Mouse (Mus musculus) MEL (cell line): ENCODE data around the gene Slc22a20. TPM values are rescaled to one million over a fixed set of nuclear protein-coding genes. Genes with fewer than 3 reads are reported as not detected.

ENCODE experiments used
- DNase-seq: peaks from one replicate; pipeline ENCODE4 v3.0.0; 2011; ENCODE audit warnings: low read depth, low spot score
- H3K27ac ChIP-seq: 2 replicates; pipeline ENCODE4 v1.5.1; 2012; ENCODE audit warnings: low read depth, mild to moderate bottlenecking, control low read depth, low read length, moderate library complexity; ENCODE audit not compliant: control insufficient read depth
- H3K27me3 ChIP-seq, 2 experiments: fragments of 150-350 bp in 1 of 2; sonication (generic) in 1 of 2; 2 replicates each; pipeline ENCODE4 v1.6.1; 2012; ENCODE audit warnings: low read length in 2 of 2, mild to moderate bottlenecking in 2 of 2, improper control_type of control experiment in 1 of 2, moderate library complexity in 1 of 2; ENCODE audit not compliant: insufficient read depth in 2 of 2, control insufficient read depth in 1 of 2
- H3K36me3 ChIP-seq, 2 experiments: 2 replicates each; pipeline ENCODE4 v1.6.1; 2012 to 2014; ENCODE audit warnings: low read length in 2 of 2, improper control_type of control experiment in 1 of 2, inconsistent platforms in 1 of 2, mild to moderate bottlenecking in 1 of 2; ENCODE audit not compliant: insufficient read depth in 2 of 2, control insufficient read depth in 1 of 2
- H3K4me1 ChIP-seq, 2 experiments: fragments of 150-350 bp in 1 of 2; sonication (generic) in 1 of 2; 2 replicates each; pipeline ENCODE4 v1.6.1; 2012; ENCODE audit warnings: low read length in 2 of 2, improper control_type of control experiment in 1 of 2, mild to moderate bottlenecking in 1 of 2; ENCODE audit not compliant: insufficient read depth in 2 of 2, control insufficient read depth in 1 of 2
- H3K4me3 ChIP-seq, 2 experiments: fragments of 150-350 bp in 1 of 2; sonication (generic) in 1 of 2; 2 replicates each; pipeline ENCODE4 v1.5.1; 2012; ENCODE audit warnings: low read depth in 2 of 2, low read length in 2 of 2, mild to moderate bottlenecking in 2 of 2, moderate library complexity in 2 of 2, control low read depth in 1 of 2, improper control_type of control experiment in 1 of 2; ENCODE audit not compliant: control insufficient read depth in 1 of 2, insufficient read depth in 1 of 2
- H3K79me2 ChIP-seq: 2 replicates; pipeline ENCODE4 v1.6.1; 2012; ENCODE audit warnings: mild to moderate bottlenecking, low read length, moderate library complexity; ENCODE audit not compliant: control insufficient read depth, poor library complexity, insufficient read depth
- H3K9ac ChIP-seq: 2 replicates; pipeline ENCODE4 v1.6.1; 2012; ENCODE audit warnings: low read depth, mild to moderate bottlenecking, control low read depth, low read length, moderate library complexity; ENCODE audit not compliant: control insufficient read depth, poor library complexity, severe bottlenecking
- H3K9me3 ChIP-seq: fragments of 150-350 bp; sonication (generic); replicated peaks from 2 replicates; pipeline ENCODE4 v1.6.1; 2012; ENCODE audit warnings: mild to moderate bottlenecking, low read length, improper control_type of control experiment, moderate library complexity; ENCODE audit not compliant: insufficient read depth
- CHD1 ChIP-seq: IDR thresholded peaks from 2 replicates; pipeline ENCODE4 v1.6.1; 2012; ENCODE audit warnings: low read depth, mild to moderate bottlenecking, inconsistent platforms, low read length, improper control_type of control experiment
- CHD2 ChIP-seq: IDR thresholded peaks from 2 replicates; pipeline ENCODE4 v1.6.1; 2011; ENCODE audit warnings: low read length, improper control_type of control experiment
- E2F4 ChIP-seq: IDR thresholded peaks from 2 replicates; pipeline ENCODE4 v1.6.1; 2011; ENCODE audit warnings: low read depth, low read length, improper control_type of control experiment, borderline replicate concordance
- ELF1 ChIP-seq: IDR thresholded peaks from 2 replicates; pipeline ENCODE4 v1.6.1; 2014; ENCODE audit warnings: low read depth, mild to moderate bottlenecking, inconsistent platforms, low read length, improper control_type of control experiment, moderate library complexity
- EP300 ChIP-seq, 2 experiments: IDR thresholded peaks; 2 replicates each; pipeline ENCODE4 v1.6.1; 2011; ENCODE audit warnings: improper control_type of control experiment in 2 of 2, low read length in 2 of 2, low read depth in 1 of 2, mild to moderate bottlenecking in 1 of 2
- GABPA ChIP-seq: IDR thresholded peaks from 2 replicates; pipeline ENCODE4 v1.6.1; 2012; ENCODE audit warnings: low read depth, mild to moderate bottlenecking, inconsistent platforms, low read length, improper control_type of control experiment, moderate library complexity
- HCFC1 ChIP-seq: IDR thresholded peaks from 2 replicates; pipeline ENCODE4 v1.6.1; 2012; ENCODE audit warnings: low read depth, mild to moderate bottlenecking, inconsistent platforms, low read length, improper control_type of control experiment, moderate library complexity
- KAT2A ChIP-seq: conservative IDR thresholded peaks from 2 replicates; pipeline ENCODE4 v1.6.1; 2012; ENCODE audit warnings: low read depth, low read length, improper control_type of control experiment, inconsistent platforms
- MAX ChIP-seq: IDR thresholded peaks from 2 replicates; pipeline ENCODE4 v1.6.1; 2011; ENCODE audit warnings: low read length, improper control_type of control experiment
- MAZ ChIP-seq: IDR thresholded peaks from 2 replicates; pipeline ENCODE4 v1.6.1; 2012; ENCODE audit warnings: low read depth, mild to moderate bottlenecking, inconsistent platforms, low read length, improper control_type of control experiment
- NRF1 ChIP-seq: IDR thresholded peaks from 2 replicates; pipeline ENCODE4 v1.6.1; 2014; ENCODE audit warnings: low read depth, mild to moderate bottlenecking, inconsistent platforms, low read length, improper control_type of control experiment, moderate library complexity; ENCODE audit not compliant: poor library complexity, insufficient read depth, severe bottlenecking
- POLR2AphosphoS2 ChIP-seq: IDR thresholded peaks from 2 replicates; pipeline ENCODE4 v1.6.1; 2011; ENCODE audit warnings: low read length, improper control_type of control experiment
- RCOR1 ChIP-seq: IDR thresholded peaks from 2 replicates; pipeline ENCODE4 v1.6.1; 2012; ENCODE audit warnings: low read depth, mild to moderate bottlenecking, inconsistent platforms, low read length, improper control_type of control experiment
- SIN3A ChIP-seq: IDR thresholded peaks from 2 replicates; pipeline ENCODE4 v1.6.1; 2012; ENCODE audit warnings: low read length, improper control_type of control experiment, inconsistent platforms
- SMC3 ChIP-seq: IDR thresholded peaks from 2 replicates; pipeline ENCODE4 v1.6.1; 2011; ENCODE audit warnings: low read depth, low read length, improper control_type of control experiment
- TBP ChIP-seq: IDR thresholded peaks from 2 replicates; pipeline ENCODE4 v1.8.0; 2011; ENCODE audit warnings: low read depth, low read length, improper control_type of control experiment
- TCF12 ChIP-seq: IDR thresholded peaks from 2 replicates; pipeline ENCODE4 v1.6.1; 2014; ENCODE audit warnings: low read depth, mild to moderate bottlenecking, inconsistent platforms, low read length, improper control_type of control experiment, moderate library complexity
- UBTF ChIP-seq: IDR thresholded peaks from 2 replicates; pipeline ENCODE4 v1.6.1; 2012; ENCODE audit warnings: low read depth, mild to moderate bottlenecking, inconsistent platforms, low read length, improper control_type of control experiment, moderate library complexity, borderline replicate concordance; ENCODE audit not compliant: insufficient read depth
- USF2 ChIP-seq, 2 experiments: IDR thresholded peaks; 2 replicates each; pipeline ENCODE4 v1.6.1; 2011 to 2012; ENCODE audit warnings: improper control_type of control experiment in 2 of 2, low read length in 2 of 2, borderline replicate concordance in 1 of 2, inconsistent platforms in 1 of 2, low read depth in 1 of 2, mild to moderate bottlenecking in 1 of 2; ENCODE audit not compliant: insufficient read depth in 1 of 2
- ZKSCAN1 ChIP-seq: IDR thresholded peaks from 2 replicates; pipeline ENCODE4 v1.6.1; 2012; ENCODE audit warnings: low read depth, mild to moderate bottlenecking, inconsistent platforms, low read length, improper control_type of control experiment, moderate library complexity
- ZMIZ1 ChIP-seq: IDR thresholded peaks from 2 replicates; pipeline ENCODE4 v1.6.1; 2012; ENCODE audit warnings: low read depth, mild to moderate bottlenecking, inconsistent platforms, low read length, improper control_type of control experiment, moderate library complexity
- polyA plus RNA-seq, 2 experiments: library from polyadenylated mRNA; stranded (reverse) in 1 of 2; unstranded in 1 of 2; fragments of >175 nt in 1 of 2; fragments of >200 nt in 1 of 2; gene quantifications; 2 replicates each; pipeline versions ENCODE4 v1.2.1 to v1.2.4; 2012; ENCODE audit warnings: low replicate concordance in 2 of 2, low read depth in 1 of 2; ENCODE audit not compliant: insufficient read length in 2 of 2, insufficient read depth in 1 of 2, missing spikeins in 1 of 2
- total RNA-seq: library from RNA; depleted of rRNA; stranded (reverse); fragments of 300-350 nt; gene quantifications from 2 replicates; pipeline ENCODE4 v1.2.3, GENCODE M21; 2012

The Slc22a20 gene
- total and polyA plus RNA-seq, 3 experiments = not detected

- Histone ChIP-seq H3K27me3 (no peaks in the 10 kb centered on the region), H3K4me1 (no peaks in the 10 kb centered on the region), H3K9me3 (no peaks in the 10 kb centered on the region), H3K4me3 (no peak overlapping the region), H3K27ac (no peak overlapping the region), H3K9ac (no peak overlapping the region), H3K79me2 (no peaks in the 10 kb centered on the region), H3K36me3 (no peaks in the 10 kb centered on the region; a peak in 1 of 4 replicates)
- no peak for DNase-seq
- TF ChIP-seq KAT2A = no peak
- no peak for TF ChIP-seq UBTF
- no peak for TF ChIP-seq CHD1
- TF ChIP-seq RCOR1 = no peak
- TF ChIP-seq ZMIZ1 = no peak
- no peak for TF ChIP-seq SMC3
- no peak for TF ChIP-seq EP300 (IDR thresholded peaks at IDR 0.05; ENCODE audit: low read depth in 1 of 2, low read length in 2 of 2)
- no peak for TF ChIP-seq NRF1
- TF ChIP-seq MAZ = no peak
- no peak for TF ChIP-seq MAX
- TF ChIP-seq GABPA = no peak
- TF ChIP-seq POLR2AphosphoS2 = no peak
Observed at GRCm38 (mm10) chr19:5940173-5940572, 45.8 kb downstream of the Slc22a20 start.

GRCm38 (mm10) chr19:5939715-5940114 lies 46.2 kb downstream of the Slc22a20 start:
- Histone ChIP-seq H3K79me2 (no peaks in the 10 kb centered on the region), H3K4me3 (no peak overlapping the region), H3K27ac (no peak overlapping the region), H3K27me3 (no peaks in the 10 kb centered on the region), H3K36me3 (no peaks in the 10 kb centered on the region; a peak in 1 of 4 replicates), H3K4me1 (no peaks in the 10 kb centered on the region), H3K9ac (no peak overlapping the region), H3K9me3 (no peaks in the 10 kb centered on the region)
- TF ChIP-seq POLR2AphosphoS2 (no peak), ZKSCAN1 (no peak), EP300 (IDR thresholded peaks at IDR 0.05; ENCODE audit: low read depth in 1 of 2, low read length in 2 of 2) (no peak), RCOR1 (no peak), TBP (no peak)
- DNase-seq = no peak

DNA sequence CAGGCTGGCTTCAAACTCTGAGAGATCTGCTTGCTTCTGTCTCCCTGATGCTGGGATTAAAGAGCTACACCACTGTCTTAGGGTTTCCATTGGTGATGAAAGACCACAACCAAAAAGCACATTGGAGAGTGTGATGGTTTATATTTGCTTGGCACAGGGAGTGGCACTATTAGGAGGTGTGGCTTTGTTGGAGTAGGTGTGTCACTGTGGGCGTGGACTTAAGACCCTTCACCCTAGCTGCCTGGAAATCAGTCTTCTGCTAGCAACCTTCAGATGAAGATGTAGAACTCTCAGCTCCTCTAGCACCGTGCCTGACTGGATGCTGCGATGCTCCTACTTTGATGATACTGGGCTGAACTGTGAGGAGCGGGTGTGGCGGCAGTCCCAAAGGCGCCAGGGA lies 47.4 kb downstream of the Slc22a20 start:
- H3K27me3 ChIP-seq = no peaks in the 10 kb centered on the region
- no peaks in the 10 kb centered on the region; a peak in 1 of 4 replicates for H3K36me3 ChIP-seq
- no peaks in the 10 kb centered on the region for H3K9me3 ChIP-seq
- H3K9ac ChIP-seq = no peak overlapping the region
- no peaks in the 10 kb centered on the region for H3K79me2 ChIP-seq
- no peaks in the 10 kb centered on the region for H3K4me1 ChIP-seq
- TF ChIP-seq TCF12 (no peak), MAZ (no peak), MAX (no peak), TBP (no peak), HCFC1 (no peak), ELF1 (no peak), E2F4 (no peak), NRF1 (no peak), UBTF (no peak), USF2 (IDR thresholded peaks at IDR 0.05; ENCODE audit: borderline replicate concordance in 1 of 2, insufficient read depth in 1 of 2, low read depth in 1 of 2, low read length in 2 of 2) (no peak), ZMIZ1 (no peak), SIN3A (no peak), CHD2 (no peak), POLR2AphosphoS2 (no peak), EP300 (IDR thresholded peaks at IDR 0.05; ENCODE audit: low read depth in 1 of 2, low read length in 2 of 2) (no peak)
- H3K4me3 ChIP-seq = no peak overlapping the region
- H3K27ac ChIP-seq = no peak overlapping the region
- no peak for DNase-seq
